Mouse (Mus musculus): ENCODE results near the gene Zfp980.
"Not testable (repeated sequence)": the region's sequence is repeated elsewhere in the genome, so short reads cannot be mapped to it uniquely, and the experiment has no call there.

Zfp980 gene

GRCm38 (mm10) chr4:145670385-145670784 lies at the start of gene Zfp980:
Gene Zfp980, plus strand, starts transcription at chr4:145670685.
- not testable (repeated sequence) for DNase-seq (ENCODE audit: low read depth, low spot score)

GRCm38 (mm10) chr4:145640416-145641185 lies 29.9 kb upstream of the Zfp980 start:
- not testable (repeated sequence) for DNase-seq (ENCODE audit: low read depth, low spot score)

- DNase-seq (ENCODE audit: low read depth, low spot score): not testable (repeated sequence)
Observed at GRCm38 (mm10) chr4:145674286-145674780, 3.8 kb downstream of the Zfp980 start.

DNA sequence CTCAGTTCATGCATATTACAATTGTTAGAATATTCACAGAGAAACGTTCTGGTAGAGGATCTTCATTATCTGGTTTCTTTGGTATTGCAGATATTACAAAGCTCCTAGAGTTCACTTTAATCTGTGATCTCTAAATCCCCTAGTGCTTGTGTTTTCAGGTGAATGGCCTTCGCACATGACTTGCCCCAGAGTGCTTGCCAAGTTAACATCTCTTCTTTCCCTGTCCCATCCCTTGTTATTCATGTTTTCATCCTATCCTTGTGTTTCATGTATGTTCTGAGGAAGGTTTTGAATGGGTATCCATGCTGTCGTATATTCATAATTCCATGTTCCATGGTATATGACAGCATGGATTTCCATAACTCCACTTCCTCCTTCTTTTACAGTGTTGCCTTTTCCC lies 9.7 kb downstream of the Zfp980 start:
- not testable (repeated sequence) for DNase-seq (ENCODE audit: low read depth, low spot score)

- not testable (repeated sequence) for DNase-seq (ENCODE audit: low read depth, low spot score)
Observed at GRCm38 (mm10) chr4:145680672-145681387, 10.3 kb downstream of the Zfp980 start.

- not testable (repeated sequence) for DNase-seq (ENCODE audit: low read depth, low spot score)
Observed at GRCm38 (mm10) chr4:145682021-145682420, 11.5 kb downstream of the Zfp980 start.

GRCm38 (mm10) chr4:145683024-145683766 lies 12.7 kb downstream of the Zfp980 start:
- DNase-seq (ENCODE audit: low read depth, low spot score): not testable (repeated sequence)

DNA sequence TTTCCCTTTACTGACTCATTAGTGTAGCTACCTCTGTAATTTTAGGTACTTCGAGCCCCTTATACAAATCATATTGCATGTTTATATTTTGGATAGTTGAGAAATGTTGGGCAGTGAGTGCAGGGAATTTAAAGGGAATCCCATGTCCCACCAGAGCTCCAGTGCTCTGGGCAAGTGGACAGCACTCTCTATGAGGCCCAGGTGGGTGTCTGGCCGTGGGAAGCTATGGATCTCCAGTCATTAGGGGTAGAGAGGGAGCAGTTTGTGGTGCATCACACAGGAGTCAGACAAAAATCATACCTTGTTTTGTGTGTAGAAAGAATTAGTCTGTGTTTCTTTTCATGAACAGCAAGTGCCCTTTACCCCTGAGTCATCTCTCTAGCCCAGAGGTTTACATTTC lies 15.6 kb downstream of the Zfp980 start:
- DNase-seq (ENCODE audit: low read depth, low spot score): not testable (repeated sequence)

DNA sequence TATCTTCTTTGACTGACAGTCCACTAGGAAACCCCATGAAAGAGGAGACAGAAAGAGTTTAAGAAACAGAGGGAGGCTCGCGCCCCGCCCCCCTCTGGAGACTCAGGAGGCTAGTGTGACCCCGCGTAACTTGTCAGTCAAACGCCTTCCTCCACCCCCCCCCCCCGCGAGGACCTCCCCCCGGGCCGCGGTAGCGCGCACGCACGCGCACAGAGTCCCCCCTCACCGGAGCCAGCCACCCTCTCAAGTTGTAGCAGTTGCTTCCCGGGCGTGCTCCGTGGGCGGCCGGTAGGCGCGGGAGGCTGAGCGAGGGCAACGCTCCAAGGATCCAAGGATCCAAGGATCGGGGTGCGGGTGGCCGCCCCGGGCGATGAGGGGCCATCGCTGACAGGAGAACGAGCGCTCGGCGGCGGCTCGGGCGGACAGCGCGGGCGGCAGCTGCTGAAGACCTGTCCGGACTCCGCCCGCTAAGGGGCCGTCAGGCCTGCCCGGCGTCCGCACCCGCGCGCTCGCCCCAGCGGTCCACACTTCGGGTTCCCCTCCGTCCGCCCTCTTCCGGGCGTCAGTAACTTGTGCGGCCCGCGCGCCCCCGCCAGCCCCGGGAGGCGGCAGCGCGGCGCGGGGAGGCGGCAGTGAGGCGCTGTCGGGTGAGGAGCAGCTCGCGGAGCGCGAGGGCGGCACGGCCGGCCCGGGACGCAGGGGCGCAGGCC lies 74.6 kb downstream of the Zfp980 start:
- not testable (repeated sequence) for DNase-seq (ENCODE audit: low read depth, low spot score)

GRCm38 (mm10) chr4:145745645-145745991 lies 75.1 kb downstream of the Zfp980 start:
- DNase-seq (ENCODE audit: low read depth, low spot score): not testable (repeated sequence)
